Mouse (Mus musculus): ENCODE measurements around the gene Cela2a. TPM values are rescaled to one million over a fixed set of nuclear protein-coding genes. Genes with fewer than 3 reads are reported as not detected.
A peak's percentile ranks its signal among the peaks of the same experiment; 100 is the strongest.

Gene Cela2a
- total RNA-seq, 2 experiments from 2014 or later, result not detected

DNA sequence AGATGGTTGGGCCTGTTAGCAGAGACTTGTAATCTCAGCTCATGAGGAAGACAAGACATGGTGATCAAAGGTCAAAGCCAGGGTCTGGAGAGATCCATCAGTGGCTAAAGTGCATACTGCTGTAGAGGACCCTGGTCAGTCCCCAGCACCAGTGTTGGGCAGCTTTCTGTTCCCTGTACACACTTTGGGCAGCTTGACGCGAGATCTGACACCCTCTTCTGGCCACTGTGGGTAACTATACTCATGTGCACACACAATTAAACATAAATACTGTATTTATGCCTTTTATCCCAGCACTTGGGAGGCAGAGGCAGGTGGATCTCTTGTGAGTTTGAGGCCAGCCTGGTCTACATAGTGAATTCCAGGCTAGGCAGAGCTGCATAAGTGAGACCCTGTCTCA lies 15.0 kb downstream of the Cela2a start:
- DNase-seq (ENCODE audit: low spot score in 2 of 2), result no peak
- Histone ChIP-seq H3K4me3 (no peak overlapping the region), H3K27ac (no peak overlapping the region)
- TF ChIP-seq CTCF (conservative IDR thresholded peaks at IDR 0.05), result no peak

DNA sequence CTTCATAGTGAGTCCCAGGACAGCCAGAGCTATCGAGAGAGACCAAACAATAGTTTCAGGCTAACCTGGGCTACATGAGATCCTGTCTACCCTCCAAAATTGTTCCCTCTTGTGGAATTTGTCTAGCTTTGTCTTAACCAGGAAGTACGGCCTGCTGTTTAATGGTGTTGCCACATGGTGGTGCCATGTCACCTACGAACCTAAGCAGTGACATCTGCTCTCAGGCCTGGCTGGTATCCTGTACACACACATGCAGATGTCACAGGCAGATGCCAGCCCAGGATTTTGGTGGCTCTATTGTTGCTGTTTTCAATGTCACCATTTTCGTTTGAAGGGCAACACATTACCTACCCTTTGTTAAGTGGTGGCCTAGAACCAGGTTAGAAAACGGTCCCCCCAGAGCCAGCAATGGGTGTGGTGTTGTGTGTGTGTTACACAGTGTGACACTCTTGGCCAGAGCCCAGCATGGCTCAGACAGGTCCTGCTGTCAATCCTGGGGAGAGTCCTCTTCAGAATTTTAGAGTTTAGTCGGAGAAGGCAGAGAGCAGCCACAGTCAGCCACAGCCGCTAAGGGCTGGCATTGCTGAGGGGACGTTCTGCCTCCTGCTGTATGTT lies 16.0 kb downstream of the Cela2a start:
- H3K4me3 ChIP-seq, result no peak overlapping the region
- peak in 1 of 2 experiments; percentile 48 for DNase-seq (ENCODE audit: low spot score in 2 of 2)
- peak; percentile 77 for TF ChIP-seq CTCF (conservative IDR thresholded peaks at IDR 0.05)
- H3K27ac ChIP-seq, result no peak overlapping the region; the same call in 1 of the 2 replicates

DNA sequence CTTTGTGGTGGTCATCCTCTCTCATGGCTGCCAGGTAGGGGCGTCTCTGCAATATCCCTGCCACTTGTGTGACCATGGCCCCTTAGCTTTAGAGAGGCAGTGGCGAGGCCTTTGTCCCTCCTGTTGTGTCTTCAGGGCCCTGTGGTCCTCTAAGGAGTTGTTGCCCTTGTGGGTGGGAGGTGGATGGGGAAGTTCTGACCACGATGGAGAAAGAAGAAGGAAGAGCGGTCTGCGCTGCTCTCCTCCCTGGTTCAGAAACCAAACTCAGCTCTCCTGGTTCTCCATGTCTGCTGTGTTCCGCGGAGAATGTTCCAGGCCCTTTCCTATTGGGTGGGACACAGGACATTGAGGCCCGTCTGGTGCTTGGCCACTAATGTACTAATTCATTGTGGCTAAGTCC lies 20.1 kb downstream of the Cela2a start:
- no peak overlapping the region for H3K27ac ChIP-seq
- no peak for TF ChIP-seq CTCF (conservative IDR thresholded peaks at IDR 0.05)
- no peak overlapping the region for H3K4me3 ChIP-seq
- DNase-seq (ENCODE audit: low spot score in 2 of 2), result peak in 1 of 2 experiments; percentile 1

DNA sequence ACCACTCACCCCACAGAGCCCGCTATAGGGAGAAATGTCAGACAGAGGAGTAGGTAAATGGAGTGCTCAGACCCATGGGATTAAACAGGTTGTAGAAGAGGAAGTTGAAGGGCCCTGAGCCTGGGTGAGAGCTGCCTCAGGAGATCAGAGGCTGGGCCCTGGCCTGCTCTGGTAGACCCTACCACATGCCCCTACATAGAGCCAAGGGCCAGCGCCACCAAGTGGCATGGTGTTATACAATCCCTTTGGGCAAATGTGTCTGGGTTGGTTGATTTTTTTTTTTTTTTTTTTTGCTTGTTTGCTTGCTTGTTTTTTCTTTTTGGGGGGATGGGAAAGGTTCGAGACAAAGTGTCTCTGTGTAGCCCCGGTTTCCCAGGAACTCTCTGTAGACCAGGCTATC lies 21.9 kb downstream of the Cela2a start:
- Histone ChIP-seq H3K27ac (no peak overlapping the region), H3K4me3 (no peak overlapping the region)
- DNase-seq (ENCODE audit: low spot score in 2 of 2), result no peak
- peak; percentile 32 for TF ChIP-seq CTCF (conservative IDR thresholded peaks at IDR 0.05)

DNA sequence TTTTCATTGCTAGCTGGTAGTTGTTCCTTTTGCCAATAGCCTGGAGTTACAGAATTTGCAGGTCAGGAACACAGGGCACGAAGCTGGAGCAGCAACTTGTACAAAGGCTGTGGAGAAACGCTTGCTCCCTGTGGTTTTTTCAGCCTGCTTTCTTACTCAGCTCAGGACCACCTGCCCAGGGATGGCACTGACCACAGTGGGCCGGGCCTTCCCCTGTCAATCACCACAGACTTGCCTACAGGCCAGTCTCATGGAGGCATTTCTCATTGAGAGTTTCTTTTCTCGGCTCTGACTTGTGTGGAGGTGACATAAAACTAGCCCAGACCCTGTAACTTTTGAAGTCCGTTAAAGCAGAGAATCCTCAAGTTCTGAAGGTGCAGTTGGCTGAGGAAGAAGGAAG lies 28.4 kb downstream of the Cela2a start:
- TF ChIP-seq CTCF (conservative IDR thresholded peaks at IDR 0.05), result no peak
- no peak overlapping the region for H3K4me3 ChIP-seq
- DNase-seq (ENCODE audit: low spot score in 2 of 2), result no peak
- no peak overlapping the region for H3K27ac ChIP-seq

DNA sequence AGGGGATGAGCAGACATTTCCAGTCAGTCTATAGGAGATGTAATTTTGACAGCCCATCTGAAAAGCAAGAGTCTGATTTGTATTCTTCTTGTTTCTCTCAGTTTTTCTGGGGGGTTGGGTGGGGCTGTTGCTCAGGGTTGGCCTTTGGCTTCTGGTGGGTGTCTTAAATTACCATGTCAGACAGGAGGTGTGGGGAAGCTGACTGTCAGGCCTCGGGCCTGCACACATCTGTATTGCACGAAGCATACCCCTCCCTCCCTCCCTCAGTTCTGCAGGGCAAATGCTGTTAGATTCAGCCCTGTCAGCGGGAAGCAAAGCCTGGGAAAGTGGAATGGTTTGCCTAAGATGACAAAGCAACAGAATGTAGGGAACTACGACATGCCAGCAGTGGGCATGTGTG lies 29.0 kb downstream of the Cela2a start:
- TF ChIP-seq CTCF (conservative IDR thresholded peaks at IDR 0.05), result no peak
- DNase-seq (ENCODE audit: low spot score in 2 of 2), result no peak
- Histone ChIP-seq H3K4me3 (no peak overlapping the region), H3K27ac (no peak overlapping the region)

- TF ChIP-seq CTCF (conservative IDR thresholded peaks at IDR 0.05), result no peak
- no peak overlapping the region for H3K4me3 ChIP-seq
- no peak for DNase-seq (ENCODE audit: low spot score in 2 of 2)
- H3K27ac ChIP-seq, result no peak overlapping the region
Measured at GRCm38 (mm10) chr4:141796356-141796755, 29.6 kb downstream of the Cela2a start.

- no peak for TF ChIP-seq CTCF (conservative IDR thresholded peaks at IDR 0.05)
- peak overlapping the region; percentile 90 for H3K27ac ChIP-seq
- DNase-seq (ENCODE audit: low spot score in 2 of 2), result no peak
- peak overlapping the region; percentile 91 for H3K4me3 ChIP-seq
Measured at GRCm38 (mm10) chr4:141794152-141794535, 31.8 kb downstream of the Cela2a start.

GRCm38 (mm10) chr4:141793282-141794151 lies 32.4 kb downstream of the Cela2a start, which contains the start of gene Casp9:
Casp9 (plus strand) TSS chr4:141793612.
- TF ChIP-seq CTCF (conservative IDR thresholded peaks at IDR 0.05), result no peak; the same call in 1 of the 2 replicates
- DNase-seq (ENCODE audit: low spot score in 2 of 2), result peak; percentile 95 to 96
- Histone ChIP-seq H3K27ac (peak within 1 kb of the TSS; percentile 90), H3K4me3 (peak within 1 kb of the TSS; percentile 91)

GRCm38 (mm10) chr4:141792554-141793281 lies 33.2 kb downstream of the Cela2a start:
- TF ChIP-seq CTCF (conservative IDR thresholded peaks at IDR 0.05), result no peak
- Histone ChIP-seq H3K27ac (peak overlapping the region; percentile 90), H3K4me3 (peak overlapping the region; percentile 91)
- DNase-seq (ENCODE audit: low spot score in 2 of 2), result no peak

DNA sequence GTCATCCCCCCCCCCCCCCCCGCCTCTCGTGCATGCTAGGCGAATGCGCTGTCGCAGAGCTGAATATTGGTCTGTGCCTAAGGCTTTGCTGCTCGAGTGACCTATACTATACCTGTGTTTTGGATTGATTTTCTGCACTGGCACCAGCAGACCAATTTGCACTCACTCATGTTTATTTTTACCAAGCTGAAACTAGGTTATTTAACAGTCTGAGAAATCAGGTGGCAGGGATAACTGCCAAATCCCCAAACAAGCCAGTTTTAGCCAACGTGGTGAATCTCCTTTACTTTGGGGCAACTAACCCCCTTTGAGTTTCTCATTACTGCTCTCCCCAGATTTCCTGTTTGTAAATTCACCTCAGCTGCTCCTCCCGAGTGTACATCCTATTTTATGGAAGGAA lies 34.0 kb downstream of the Cela2a start:
- Histone ChIP-seq H3K27ac (peak overlapping the region; percentile 90), H3K4me3 (no peak overlapping the region)
- no peak for DNase-seq (ENCODE audit: low spot score in 2 of 2)
- TF ChIP-seq CTCF (conservative IDR thresholded peaks at IDR 0.05), result no peak

- H3K4me3 ChIP-seq, result no peak overlapping the region
- TF ChIP-seq CTCF (conservative IDR thresholded peaks at IDR 0.05), result no peak
- no peak for DNase-seq (ENCODE audit: low spot score in 2 of 2)
- peak overlapping the region; percentile 96 for H3K27ac ChIP-seq
Measured at GRCm38 (mm10) chr4:141791486-141791885, 34.5 kb downstream of the Cela2a start.

DNA sequence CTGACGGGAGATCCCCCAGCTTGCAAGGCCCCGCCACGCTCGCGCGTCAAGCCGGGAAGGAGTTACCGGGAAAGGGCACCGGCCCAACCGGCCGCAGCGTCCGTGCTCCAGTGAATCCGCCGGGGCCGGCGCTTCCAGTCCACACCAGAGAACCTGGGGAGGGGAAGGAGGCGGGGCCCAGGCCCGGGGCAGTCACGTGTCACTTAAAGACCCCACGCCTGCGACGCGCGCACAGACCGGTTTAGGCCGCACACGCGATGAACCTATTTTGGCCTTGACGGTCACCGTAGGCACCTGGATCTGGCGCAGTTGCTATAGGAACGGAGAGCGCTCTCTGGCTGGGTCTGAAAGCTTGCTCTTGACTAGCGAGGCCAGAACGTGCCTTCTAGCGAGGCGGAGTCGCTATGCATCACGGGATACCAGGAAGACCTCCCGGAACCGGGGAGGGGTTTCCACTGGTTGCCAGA lies 35.4 kb downstream of the Cela2a start, which contains the start of gene Dnajc16:
Gene Dnajc16, minus strand, starts transcription at position 408 of the 467 bp plus-strand sequence.
- Histone ChIP-seq H3K4me3 (peak within 1 kb of the TSS; percentile 78), H3K27ac (peak within 1 kb of the TSS; percentile 96)
- peak; percentile 96 to 98 for DNase-seq (ENCODE audit: low spot score in 2 of 2)
- peak; percentile 22 for TF ChIP-seq CTCF (conservative IDR thresholded peaks at IDR 0.05)

Measured in layer of hippocampus, adult 2 months (tissue).